Comparison of ENCODE assay signal across 20 mouse cellular contexts in the genomic region with DNA sequence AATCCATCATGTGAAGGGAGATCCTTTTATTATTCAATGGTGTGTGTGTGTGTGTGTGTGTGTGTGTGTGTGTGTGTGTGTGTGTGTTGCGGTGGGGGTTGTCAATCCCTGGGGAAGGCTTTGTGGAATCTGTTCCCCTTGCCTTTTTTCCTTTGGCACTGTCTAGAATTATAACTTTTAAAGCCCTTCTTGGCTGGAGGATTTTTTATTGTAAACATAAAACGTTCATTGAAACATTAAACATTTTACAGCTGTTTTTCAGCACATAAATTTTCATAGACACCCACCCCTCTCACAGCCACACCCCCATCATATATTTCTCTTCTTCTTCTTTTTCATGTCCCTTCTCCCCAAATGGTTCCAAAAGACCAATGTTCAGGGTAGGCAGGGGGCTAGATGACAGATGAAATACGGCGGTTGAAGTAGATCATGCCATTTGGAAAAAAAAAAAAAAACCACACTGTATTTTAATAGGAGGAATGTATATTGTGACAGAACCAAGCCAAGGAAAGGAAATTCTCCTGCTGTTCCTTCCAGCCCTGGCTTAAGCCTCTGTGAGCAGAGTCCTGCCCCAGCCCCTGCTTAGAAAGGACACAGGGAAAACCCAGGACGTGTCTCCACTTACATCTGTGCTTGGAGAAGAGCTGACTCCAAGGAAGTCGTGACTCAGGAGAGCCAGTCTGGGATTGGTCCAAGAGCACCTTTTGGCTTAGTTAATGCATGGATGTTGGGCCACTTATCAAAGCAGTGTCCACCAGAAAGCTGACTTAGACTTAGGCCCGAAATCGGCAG.
DNase-seq lines count a peak whose midpoint lies in the region; ATAC-seq and TF ChIP-seq lines count a peak whose summit lies in the region.
"Had no signal": no experiment of that assay in that cellular context is flagged by ENCODE, and none has a peak within 500 bp of the region (broad histone marks: within the 10 kb centered on the region; RNA-seq: fewer than 3 reads in every experiment).

No protein-coding gene starts in this region.

- no peaks in the 10 kb centered on the region for H3K36me3 ChIP-seq in limb, embryonic 12.5 days
- H3K36me3 ChIP-seq in limb, embryonic 10.5 days, result no peaks in the 10 kb centered on the region
- H3K36me3 ChIP-seq in intestine, embryonic 14.5 days (ENCODE audit: control insufficient read depth, insufficient read depth, low read length), result no peaks in the 10 kb centered on the region
- H3K36me3 ChIP-seq: heart, embryonic 15.5 days; hindbrain, embryonic 15.5 days; midbrain, embryonic 13.5 days; neural tube, embryonic 12.5 days had no signal

- ATAC-seq in limb, embryonic 12.5 days (ENCODE audit: insufficient number of reproducible peaks, insufficient read depth, low FRiP score, low TSS enrichment, low read depth), result no peak
- ATAC-seq in intestine, embryonic 14.5 days (replicated peaks; ENCODE audit: low FRiP score, low TSS enrichment, low read depth), result peak; percentile 42; the same call in 1 of the 2 replicates
- ATAC-seq: liver, postnatal 0 days; midbrain, embryonic 13.5 days had no signal

- H3K27ac ChIP-seq in gastrocnemius, adult 2 months, result peak overlapping the region; percentile 89
- H3K27ac ChIP-seq in limb, embryonic 12.5 days, result peak overlapping the region; percentile 31; the same call in 1 of the 2 replicates
- H3K27ac ChIP-seq in limb, embryonic 10.5 days, result no peak overlapping the region
- peak overlapping the region; percentile 78 for H3K27ac ChIP-seq in intestine, embryonic 14.5 days (ENCODE audit: low read depth)
- H3K27ac ChIP-seq: heart, embryonic 15.5 days; hindbrain, embryonic 15.5 days; midbrain, embryonic 13.5 days; neural tube, embryonic 12.5 days had no signal

- H3K9ac ChIP-seq in limb, embryonic 12.5 days (replicated peaks), result no peak overlapping the region
- H3K9ac ChIP-seq in intestine, embryonic 14.5 days (ENCODE audit: low read length), result no peak overlapping the region
- H3K9ac ChIP-seq: heart, embryonic 15.5 days; hindbrain, embryonic 15.5 days; liver, postnatal 0 days; midbrain, embryonic 13.5 days; neural tube, embryonic 12.5 days had no signal

- 61% methylated on average over 7 of the region's 8 CpGs for WGBS in limb, embryonic 12.5 days
- 82% methylated on average over 8 of the region's 8 CpGs for WGBS in limb, embryonic 10.5 days
- 35% methylated on average over 8 of the region's 8 CpGs for WGBS in intestine, embryonic 14.5 days

- TF ChIP-seq CTCF in gastrocnemius, adult 2 months (IDR thresholded peaks at IDR 0.05), result no peak

- peak; percentile 46 for DNase-seq in gastrocnemius, adult 2 months
- DNase-seq in gastrocnemius, adult 8-10 months (ENCODE audit: low spot score in 2 of 2), result no peak
- DNase-seq in limb, embryonic 10.5 days (ENCODE audit: low spot score), result no peak
- DNase-seq in intestine, embryonic 14.5 days (ENCODE audit: low spot score), result no peak
- DNase-seq in skeletal muscle tissue, adult 2 months (ENCODE audit: low read depth, low spot score), result peak; percentile 61
- no peak for DNase-seq in urinary bladder, postnatal 25 days (ENCODE audit: low spot score)
- DNase-seq in MN1 (ENCODE audit: low spot score), result no peak
- DNase-seq: adrenal gland, postnatal 25 days; cerebellum, adult 11 months; cerebellum, postnatal 10 days; gastrocnemius, postnatal 25 days; heart, postnatal 4 days; liver, postnatal 0 days; spleen, adult 18-20 months had no signal

- H3K27me3 ChIP-seq in limb, embryonic 12.5 days, result peaks cover 4% of the 10 kb centered on the region; the same call in 1 of the 2 replicates
- no peaks in the 10 kb centered on the region for H3K27me3 ChIP-seq in limb, embryonic 10.5 days (ENCODE audit: low read depth, poor library complexity, severe bottlenecking)
- H3K27me3 ChIP-seq in intestine, embryonic 14.5 days (replicated peaks; ENCODE audit: control insufficient read depth, insufficient read depth, low read length), result no peaks in the 10 kb centered on the region
- H3K27me3 ChIP-seq: CH12.LX; heart, embryonic 15.5 days; hindbrain, embryonic 15.5 days; midbrain, embryonic 13.5 days; neural tube, embryonic 12.5 days had no signal

- no peaks in the 10 kb centered on the region for H3K9me3 ChIP-seq in limb, embryonic 12.5 days
- no peaks in the 10 kb centered on the region for H3K9me3 ChIP-seq in limb, embryonic 10.5 days (replicated peaks)
- H3K9me3 ChIP-seq in intestine, embryonic 14.5 days (ENCODE audit: control insufficient read depth, low read length), result no peaks in the 10 kb centered on the region
- H3K9me3 ChIP-seq: heart, embryonic 15.5 days; hindbrain, embryonic 15.5 days; midbrain, embryonic 13.5 days; neural tube, embryonic 12.5 days had no signal

- H3K4me3 ChIP-seq in gastrocnemius, adult 2 months, result no peak overlapping the region
- no peak overlapping the region for H3K4me3 ChIP-seq in limb, embryonic 12.5 days (replicated peaks)
- no peak overlapping the region for H3K4me3 ChIP-seq in limb, embryonic 10.5 days
- no peak overlapping the region for H3K4me3 ChIP-seq in intestine, embryonic 14.5 days (ENCODE audit: low read depth, low read length)
- H3K4me3 ChIP-seq: heart, embryonic 15.5 days; hindbrain, embryonic 15.5 days; midbrain, embryonic 13.5 days; neural tube, embryonic 12.5 days had no signal

- intact Hi-C loops in gastrocnemius, adult 2 months (cut with DNase I), result no loop called here

- no peak overlapping the region for H3K4me2 ChIP-seq in limb, embryonic 12.5 days
- H3K4me2 ChIP-seq in intestine, embryonic 14.5 days (ENCODE audit: low read length), result no peak overlapping the region
- H3K4me2 ChIP-seq: heart, embryonic 15.5 days; hindbrain, embryonic 15.5 days; midbrain, embryonic 13.5 days; neural tube, embryonic 12.5 days had no signal

- H3K4me1 ChIP-seq in limb, embryonic 12.5 days (replicated peaks), result peaks cover 19% of the 10 kb centered on the region
- no peaks in the 10 kb centered on the region for H3K4me1 ChIP-seq in limb, embryonic 10.5 days
- H3K4me1 ChIP-seq in intestine, embryonic 14.5 days (replicated peaks; ENCODE audit: control insufficient read depth, insufficient read depth, low read length), result peaks cover 20% of the 10 kb centered on the region
- H3K4me1 ChIP-seq: hindbrain, embryonic 15.5 days; midbrain, embryonic 13.5 days had no signal

Comparison
In these comparisons a context has a peak if more than half of its experiments do, and no peak if none do; other contexts are left out.
1. DNase-seq: peak in gastrocnemius, adult 2 months (single experiment) and skeletal muscle tissue, adult 2 months (single experiment); none in gastrocnemius, adult 8-10 months (0 of 2), limb, embryonic 10.5 days (single experiment), intestine, embryonic 14.5 days (single experiment), urinary bladder, postnatal 25 days (single experiment) and MN1 (single experiment).